Mouse (Mus musculus): ENCODE measurements around the gene Rbm12.

Rbm12 gene

GRCm38 (mm10) chr2:156079183-156079560 is 32.6 kb downstream of the Rbm12 start:
- no peak for DNase-seq

DNA sequence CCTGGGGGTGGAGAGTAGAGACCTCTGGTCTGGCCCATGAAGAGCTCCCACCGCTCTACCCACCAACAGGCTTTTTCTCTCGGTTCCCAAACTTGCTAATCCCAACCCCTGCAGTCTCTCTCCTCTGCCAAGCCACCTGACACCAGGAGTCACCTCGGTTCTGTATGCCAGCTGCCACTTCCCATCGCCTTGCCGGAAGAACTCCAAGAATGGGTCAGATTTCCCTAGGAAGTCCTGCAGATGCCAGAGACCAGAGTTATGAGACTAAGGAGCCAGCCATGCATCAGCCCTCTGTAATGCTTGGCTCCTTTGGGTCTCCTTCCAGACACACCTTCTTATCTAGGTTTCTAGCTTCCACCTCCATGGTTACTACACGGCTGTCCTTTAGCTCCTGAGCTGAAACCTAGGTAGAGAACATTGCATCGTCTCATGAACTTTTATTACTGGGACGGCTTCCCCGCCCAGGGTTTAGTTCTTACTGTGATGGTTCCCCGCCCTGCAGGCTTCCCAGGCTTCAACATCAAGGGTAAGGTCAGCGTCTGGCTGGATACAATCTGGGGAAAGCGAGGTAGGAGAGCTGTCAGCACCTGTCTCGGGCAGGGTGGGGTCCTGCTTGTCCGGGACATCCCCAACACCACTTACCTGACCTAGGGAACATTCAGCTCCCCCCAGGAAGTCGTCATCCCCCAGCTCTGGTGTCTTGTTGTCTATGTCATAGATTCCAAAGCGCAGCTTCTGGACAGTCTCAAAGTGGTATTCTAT is 33.2 kb downstream of the Rbm12 start:
- DNase-seq: no peak

DNA sequence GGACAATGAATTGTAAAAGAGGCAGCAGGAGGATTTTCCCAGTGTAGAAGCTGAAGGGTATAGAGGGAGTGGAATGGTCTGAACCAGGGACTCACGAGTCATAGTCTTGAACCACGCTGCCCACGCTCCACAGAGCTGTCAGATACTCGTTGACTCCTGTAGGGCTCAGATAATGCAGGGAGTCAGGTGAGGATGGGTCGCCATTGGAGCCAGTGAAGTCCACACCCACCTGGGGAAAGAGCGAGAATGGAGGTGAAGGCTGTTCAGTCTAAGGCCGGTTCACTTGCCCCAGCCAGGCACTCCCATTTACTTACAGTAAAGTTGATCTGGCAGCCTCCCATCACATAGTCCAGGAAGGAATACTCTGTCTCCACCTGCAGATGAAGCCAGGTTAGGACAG is 34.3 kb downstream of the Rbm12 start:
- DNase-seq: no peak

GRCm38 (mm10) chr2:156073725-156074124 is 38.1 kb downstream of the Rbm12 start:
- DNase-seq: no peak

DNA sequence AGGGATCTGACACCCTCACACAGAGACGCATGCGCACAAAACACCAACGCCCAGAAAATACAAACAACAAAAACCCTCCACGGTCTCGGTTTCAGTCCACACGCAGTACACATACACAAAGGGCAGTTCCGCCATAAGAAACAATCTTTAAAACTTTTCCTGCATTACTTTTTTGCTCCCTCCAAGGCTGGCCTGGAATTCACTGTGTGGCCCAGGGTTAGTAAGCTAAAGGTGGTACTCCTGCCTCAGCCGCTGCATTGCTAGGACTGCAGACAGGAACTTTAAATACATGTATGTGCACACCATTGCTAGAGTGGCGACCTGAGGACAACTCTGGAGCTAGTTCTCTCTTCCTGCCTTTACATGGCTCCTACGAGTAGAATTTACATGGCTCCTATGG is 40.5 kb downstream of the Rbm12 start:
- no peak for DNase-seq

DNA sequence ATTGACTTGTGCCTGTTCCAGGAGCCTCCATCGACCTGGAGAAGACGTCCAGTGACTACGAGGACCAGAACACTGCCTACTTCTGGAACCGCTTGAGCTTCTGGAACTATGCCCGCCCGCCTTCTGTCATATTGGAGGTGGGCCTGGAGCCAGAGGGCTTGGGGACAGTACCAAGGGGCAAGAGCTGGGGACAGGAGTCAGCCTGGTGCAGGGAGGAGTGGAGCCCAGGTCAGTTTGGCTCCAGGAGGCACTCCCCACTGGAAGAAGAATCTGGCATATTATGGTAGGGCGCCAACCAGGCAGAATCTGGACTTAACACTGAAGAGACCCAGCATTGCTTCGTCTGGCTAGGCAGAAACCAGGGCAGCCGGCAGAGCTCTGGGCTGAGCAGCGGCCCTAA is 43.9 kb downstream of the Rbm12 start:
- DNase-seq: peak; percentile 25

DNA sequence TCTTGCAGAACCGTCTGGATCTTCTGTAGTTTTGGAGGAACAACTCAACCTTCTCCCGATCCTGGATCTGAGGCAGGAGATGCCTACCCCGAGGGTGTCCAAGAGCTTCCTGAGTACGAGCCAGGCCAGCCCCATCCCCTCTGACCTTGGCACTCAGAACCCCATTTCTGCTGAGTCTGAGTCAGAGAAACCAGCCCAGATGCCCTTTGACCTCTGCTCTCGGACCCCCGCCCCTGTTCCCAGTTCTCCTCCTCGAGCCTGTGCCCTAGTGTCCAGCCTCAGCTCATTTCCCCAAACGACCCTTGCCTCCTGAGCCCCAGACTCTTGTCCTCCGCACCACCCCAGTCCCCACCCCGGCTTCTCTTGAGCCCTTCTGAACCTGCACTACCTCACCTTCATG is 45.7 kb downstream of the Rbm12 start:
- no peak for DNase-seq

- peak; percentile 81 for DNase-seq
These were observed 46.4 kb downstream of the Rbm12 start, which contains the start of gene Spag4 for GRCm38 (mm10) chr2:156065099-156066041. Gene Spag4 (plus strand): TSS chr2:156065175.

- DNase-seq: no peak
These were observed 59.0 kb downstream of the Rbm12 start, which contains the start of gene Fer1l4 for GRCm38 (mm10) chr2:156052816-156053215. Gene Fer1l4 (minus strand): TSS chr2:156052947.

DNA sequence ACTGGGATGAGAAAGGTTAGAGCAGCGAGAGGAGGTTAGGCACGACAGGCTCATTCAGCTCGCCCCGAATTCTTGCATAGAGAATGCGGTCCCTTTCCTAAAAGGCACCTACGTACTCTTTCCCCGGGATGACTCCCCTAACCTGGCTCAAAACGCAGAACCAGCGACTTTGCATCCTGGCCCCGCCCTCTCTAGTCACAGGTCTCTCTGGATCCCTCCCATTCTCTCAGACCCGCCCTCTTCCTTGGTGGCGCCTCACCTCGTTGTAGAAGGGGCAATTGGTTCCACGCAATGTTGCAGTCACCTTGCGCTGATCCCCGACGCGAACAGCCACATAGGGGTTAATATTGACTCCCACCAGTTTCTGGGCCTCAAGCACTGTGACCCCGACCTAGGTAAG is 63.8 kb downstream of the Rbm12 start:
- peak; percentile 22 for DNase-seq

DNA sequence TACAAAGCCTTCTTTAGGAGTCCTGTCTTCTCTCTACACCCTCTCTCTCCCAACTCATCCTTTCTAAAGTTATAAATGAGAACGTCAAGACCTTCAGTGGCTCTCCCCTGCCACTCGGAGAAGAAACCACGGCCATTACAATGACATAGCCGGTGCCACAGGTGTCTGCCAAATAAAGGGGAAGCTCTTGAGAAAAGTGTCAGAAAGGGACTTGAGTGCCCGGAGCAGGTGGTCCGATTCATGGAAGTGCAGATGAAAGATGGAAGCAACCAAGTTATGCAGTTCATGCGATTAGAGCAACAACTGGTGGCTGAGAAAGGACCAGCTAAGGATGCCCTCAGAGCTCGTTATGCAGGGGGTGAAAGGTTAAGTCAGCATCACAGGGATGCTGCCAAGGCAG is 68.9 kb downstream of the Rbm12 start:
- no peak for DNase-seq

Data from kidney, adult 18-20 months (tissue).